Mouse (Mus musculus): ENCODE results near the gene Dcaf8.

GRCm38 (mm10) chr1:172154536-172154935 is 6.7 kb downstream of the Dcaf8 start:
- TF ChIP-seq GATA1 (IDR thresholded peaks at IDR 0.05; ENCODE audit: low read length) (no peak), TAL1 (IDR thresholded peaks at IDR 0.05; ENCODE audit: low read length) (no peak)

All from erythroblast, embryonic 14.5 days (primary cell).